Mouse (Mus musculus): ENCODE measurements at regions not wholly inside any gene's neighbourhood (a gene's known extent, or its start where the extent isn't known, plus 50 kb on each side); places are given as distances from the start of the nearest gene placed in this dataset.

GRCm38 (mm10) chr9:74656392-74656791, 205.3 kb upstream of the Onecut1 start:
- H3K4me2 ChIP-seq (ENCODE audit: low read depth, low read length): peak overlapping the region; percentile 29; the same call in 1 of the 2 replicates

GRCm38 (mm10) chr9:74671356-74671952, 190.3 kb upstream of the Onecut1 start:
- H3K4me2 ChIP-seq (ENCODE audit: low read depth, low read length): no peak overlapping the region
- ATAC-seq (peak; percentile 96), DNase-seq (peak; percentile 63)
- 53% methylated on average over 4 of the region's 4 CpGs for WGBS (ENCODE audit: insufficient replicate concordance)
- no peak overlapping the region for H3K9ac ChIP-seq (replicated peaks)
- H3K9me3 ChIP-seq (ENCODE audit: low read length): no peaks in the 10 kb centered on the region
- no peaks in the 10 kb centered on the region for H3K36me3 ChIP-seq (replicated peaks; ENCODE audit: insufficient read depth, low read length)
- no peaks in the 10 kb centered on the region for H3K4me1 ChIP-seq (ENCODE audit: insufficient read depth)
- H3K27me3 ChIP-seq (ENCODE audit: insufficient read depth, low read length): no peaks in the 10 kb centered on the region
- TF ChIP-seq CTCF (IDR thresholded peaks at IDR 0.05; ENCODE audit: low read depth) (no peak), EP300 (IDR thresholded peaks at IDR 0.05; ENCODE audit: low read depth) (peak; percentile 94)
- peak overlapping the region; percentile 84 for H3K27ac ChIP-seq (ENCODE audit: low read depth)
- no peak overlapping the region for H3K4me3 ChIP-seq (ENCODE audit: low read depth, low read length)

More at GRCm38 (mm10) chr9:74656392-74656791, 205.3 kb upstream of the Onecut1 start:
- H3K27me3 ChIP-seq (ENCODE audit: insufficient read depth, low read length): no peaks in the 10 kb centered on the region
- no peak overlapping the region for H3K9ac ChIP-seq (replicated peaks)
- 51% methylated on average over 10 of the region's 10 CpGs for WGBS (ENCODE audit: insufficient replicate concordance)
- H3K36me3 ChIP-seq (replicated peaks; ENCODE audit: insufficient read depth, low read length): no peaks in the 10 kb centered on the region
- peak overlapping the region; percentile 73 for H3K27ac ChIP-seq (ENCODE audit: low read depth)
- TF ChIP-seq EP300 (IDR thresholded peaks at IDR 0.05; ENCODE audit: low read depth) (peak; percentile 78), CTCF (IDR thresholded peaks at IDR 0.05; ENCODE audit: low read depth) (0 out of 2 replicates have a peak, but pooled peaks have one; percentile 1)
- ATAC-seq (peak; percentile 83), DNase-seq (peak; percentile 29)
- H3K4me3 ChIP-seq (ENCODE audit: low read depth, low read length): no peak overlapping the region
- H3K4me1 ChIP-seq (ENCODE audit: insufficient read depth): no peaks in the 10 kb centered on the region
- no peaks in the 10 kb centered on the region for H3K9me3 ChIP-seq (ENCODE audit: low read length)

DNA sequence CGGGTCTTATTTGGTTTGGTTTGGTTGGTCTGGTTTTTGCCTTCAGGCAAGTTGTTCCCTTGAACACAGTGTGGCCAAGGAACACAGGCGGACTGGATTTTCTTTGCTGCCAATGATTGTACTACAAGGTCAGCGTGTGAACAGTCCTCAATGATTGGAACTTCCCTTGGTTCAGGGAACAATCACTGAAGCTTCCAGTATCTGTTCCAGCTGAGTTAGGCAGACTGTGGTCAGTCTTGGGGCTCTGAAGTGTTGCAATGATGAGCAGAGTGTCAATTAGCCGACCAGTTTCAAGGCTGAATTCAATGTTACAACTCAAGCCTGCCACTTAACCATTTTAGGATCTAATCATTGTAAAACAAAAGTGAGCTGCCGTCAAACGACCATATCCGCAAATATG, 189.5 kb upstream of the Onecut1 start:
- H3K4me2 ChIP-seq (ENCODE audit: low read depth, low read length): no peak overlapping the region
- H3K9ac ChIP-seq (replicated peaks): no peak overlapping the region
- H3K27me3 ChIP-seq (ENCODE audit: insufficient read depth, low read length): no peaks in the 10 kb centered on the region
- DNase-seq: no peak
- H3K36me3 ChIP-seq (replicated peaks; ENCODE audit: insufficient read depth, low read length): no peaks in the 10 kb centered on the region
- H3K27ac ChIP-seq (ENCODE audit: low read depth): peak overlapping the region; percentile 84
- WGBS (ENCODE audit: insufficient replicate concordance): 61% methylated on average over 7 of the region's 7 CpGs
- no peak for ATAC-seq
- TF ChIP-seq EP300 (IDR thresholded peaks at IDR 0.05; ENCODE audit: low read depth): no peak
- no peak for TF ChIP-seq CTCF (IDR thresholded peaks at IDR 0.05; ENCODE audit: low read depth)
- H3K4me1 ChIP-seq (ENCODE audit: insufficient read depth): no peaks in the 10 kb centered on the region
- no peak overlapping the region for H3K4me3 ChIP-seq (ENCODE audit: low read depth, low read length)
- H3K9me3 ChIP-seq (ENCODE audit: low read length): no peaks in the 10 kb centered on the region

- Histone ChIP-seq H3K27ac (ENCODE audit: low read depth) (no peak overlapping the region), H3K36me3 (replicated peaks; ENCODE audit: insufficient read depth, low read length) (no peaks in the 10 kb centered on the region), H3K4me1 (ENCODE audit: insufficient read depth) (no peaks in the 10 kb centered on the region), H3K4me2 (ENCODE audit: low read depth, low read length) (no peak overlapping the region), H3K4me3 (ENCODE audit: low read depth, low read length) (no peak overlapping the region), H3K27me3 (ENCODE audit: insufficient read depth, low read length) (no peaks in the 10 kb centered on the region), H3K9ac (replicated peaks) (no peak overlapping the region), H3K9me3 (ENCODE audit: low read length) (no peaks in the 10 kb centered on the region)
- DNase-seq (no peak), ATAC-seq (no peak)
- WGBS (ENCODE audit: insufficient replicate concordance): 75% methylated on average over 8 of the region's 8 CpGs
- TF ChIP-seq CTCF (IDR thresholded peaks at IDR 0.05; ENCODE audit: low read depth) (no peak), EP300 (IDR thresholded peaks at IDR 0.05; ENCODE audit: low read depth) (no peak)
These were observed 163.5 kb upstream of the Onecut1 start for GRCm38 (mm10) chr9:74698229-74698628.

- no peak overlapping the region for H3K27ac ChIP-seq (ENCODE audit: low read depth)
- no peaks in the 10 kb centered on the region for H3K9me3 ChIP-seq (ENCODE audit: low read length)
- TF ChIP-seq EP300 (IDR thresholded peaks at IDR 0.05; ENCODE audit: low read depth) (no peak), CTCF (IDR thresholded peaks at IDR 0.05; ENCODE audit: low read depth) (no peak)
- no peak overlapping the region for H3K4me3 ChIP-seq (ENCODE audit: low read depth, low read length)
- no peaks in the 10 kb centered on the region for H3K27me3 ChIP-seq (ENCODE audit: insufficient read depth, low read length)
- WGBS (ENCODE audit: insufficient replicate concordance): 38% methylated on average over 4 of the region's 4 CpGs
- no peaks in the 10 kb centered on the region for H3K36me3 ChIP-seq (replicated peaks; ENCODE audit: insufficient read depth, low read length)
- peaks cover 3% of the 10 kb centered on the region; the same call in 1 of the 2 replicates for H3K4me1 ChIP-seq (ENCODE audit: insufficient read depth)
- no peak for ATAC-seq
- H3K4me2 ChIP-seq (ENCODE audit: low read depth, low read length): no peak overlapping the region
- no peak for DNase-seq
- H3K9ac ChIP-seq (replicated peaks): no peak overlapping the region
These were observed 156.0 kb upstream of the Onecut1 start for GRCm38 (mm10) chr9:74705698-74706097.

- Histone ChIP-seq H3K4me3 (ENCODE audit: low read depth, low read length) (no peak overlapping the region), H3K9me3 (ENCODE audit: low read length) (no peaks in the 10 kb centered on the region), H3K4me1 (ENCODE audit: insufficient read depth) (peaks cover 3% of the 10 kb centered on the region; the same call in 1 of the 2 replicates), H3K27ac (ENCODE audit: low read depth) (no peak overlapping the region), H3K27me3 (ENCODE audit: insufficient read depth, low read length) (no peaks in the 10 kb centered on the region), H3K36me3 (replicated peaks; ENCODE audit: insufficient read depth, low read length) (no peaks in the 10 kb centered on the region), H3K9ac (replicated peaks) (no peak overlapping the region), H3K4me2 (ENCODE audit: low read depth, low read length) (no peak overlapping the region)
- WGBS (ENCODE audit: insufficient replicate concordance): 53% methylated on average over 1 of the region's 1 CpGs
- TF ChIP-seq EP300 (IDR thresholded peaks at IDR 0.05; ENCODE audit: low read depth) (no peak), CTCF (IDR thresholded peaks at IDR 0.05; ENCODE audit: low read depth) (no peak)
- DNase-seq (no peak), ATAC-seq (no peak)
These were observed 154.1 kb upstream of the Onecut1 start for GRCm38 (mm10) chr9:74707608-74708007.

Measured in liver, postnatal 0 days (tissue).